Mouse (Mus musculus): ENCODE data around the gene Kcna7.
A peak's percentile ranks its signal among the peaks of the same experiment; 100 is the strongest.

The Kcna7 gene

GRCm38 (mm10) chr7:45419859-45420614 is 14.6 kb downstream of the Kcna7 start:
- no peak for DNase-seq (ENCODE audit: extremely low read depth, low read depth)

- no peak for DNase-seq (ENCODE audit: extremely low read depth, low read depth)
These were observed 15.1 kb downstream of the Kcna7 start, which contains the start of gene Lhb for GRCm38 (mm10) chr7:45420615-45420919. Gene Lhb, plus strand, starts transcription at chr7:45420820.

- DNase-seq (ENCODE audit: extremely low read depth, low read depth) = no peak
These were observed 15.7 kb downstream of the Kcna7 start for GRCm38 (mm10) chr7:45421194-45421593.

- no peak for DNase-seq (ENCODE audit: extremely low read depth, low read depth)
These were observed 21.1 kb downstream of the Kcna7 start for GRCm38 (mm10) chr7:45426556-45426955.

GRCm38 (mm10) chr7:45433835-45434202 is 28.4 kb downstream of the Kcna7 start:
- DNase-seq (ENCODE audit: extremely low read depth, low read depth) = no peak

- peak; percentile 99 for DNase-seq (ENCODE audit: extremely low read depth, low read depth)
These were observed 29.0 kb downstream of the Kcna7 start, which contains the start of gene Gys1 for GRCm38 (mm10) chr7:45434203-45435015. Gene Gys1, plus strand, starts transcription at chr7:45434844.

- DNase-seq (ENCODE audit: extremely low read depth, low read depth) = no peak
These were observed 29.6 kb downstream of the Kcna7 start for GRCm38 (mm10) chr7:45435038-45435437.

GRCm38 (mm10) chr7:45436444-45436843 is 31.0 kb downstream of the Kcna7 start:
- DNase-seq (ENCODE audit: extremely low read depth, low read depth) = no peak

- DNase-seq (ENCODE audit: extremely low read depth, low read depth) = no peak
These were observed 31.6 kb downstream of the Kcna7 start for GRCm38 (mm10) chr7:45437046-45437445.

GRCm38 (mm10) chr7:45437521-45438276 is 32.2 kb downstream of the Kcna7 start, which contains the start of gene Ruvbl2:
Gene Ruvbl2, minus strand, starts transcription at chr7:45438096.
- DNase-seq (ENCODE audit: extremely low read depth, low read depth) = no peak

GRCm38 (mm10) chr7:45443526-45444420 is 38.3 kb downstream of the Kcna7 start:
- no peak for DNase-seq (ENCODE audit: extremely low read depth, low read depth)

DNA sequence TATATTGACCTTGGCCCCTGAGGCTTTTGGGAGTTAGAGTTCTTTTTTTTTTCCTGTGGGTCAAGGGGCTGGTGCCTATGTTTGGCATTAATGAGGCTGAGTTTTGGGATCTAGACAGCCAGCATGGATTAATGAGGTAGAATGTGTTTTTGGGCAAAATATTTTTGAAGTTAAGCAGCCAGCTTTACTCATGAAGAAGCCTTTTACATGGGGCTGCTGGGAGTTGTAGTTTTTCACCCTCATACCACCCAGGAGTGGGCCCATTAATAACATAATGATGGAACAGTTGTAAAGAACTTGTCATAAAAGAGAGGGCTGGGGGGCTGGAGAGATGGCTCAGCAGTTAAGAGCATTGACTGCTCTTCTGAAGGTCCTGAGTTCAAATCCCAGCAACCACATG is 41.1 kb downstream of the Kcna7 start:
- no peak for DNase-seq (ENCODE audit: extremely low read depth, low read depth)

DNA sequence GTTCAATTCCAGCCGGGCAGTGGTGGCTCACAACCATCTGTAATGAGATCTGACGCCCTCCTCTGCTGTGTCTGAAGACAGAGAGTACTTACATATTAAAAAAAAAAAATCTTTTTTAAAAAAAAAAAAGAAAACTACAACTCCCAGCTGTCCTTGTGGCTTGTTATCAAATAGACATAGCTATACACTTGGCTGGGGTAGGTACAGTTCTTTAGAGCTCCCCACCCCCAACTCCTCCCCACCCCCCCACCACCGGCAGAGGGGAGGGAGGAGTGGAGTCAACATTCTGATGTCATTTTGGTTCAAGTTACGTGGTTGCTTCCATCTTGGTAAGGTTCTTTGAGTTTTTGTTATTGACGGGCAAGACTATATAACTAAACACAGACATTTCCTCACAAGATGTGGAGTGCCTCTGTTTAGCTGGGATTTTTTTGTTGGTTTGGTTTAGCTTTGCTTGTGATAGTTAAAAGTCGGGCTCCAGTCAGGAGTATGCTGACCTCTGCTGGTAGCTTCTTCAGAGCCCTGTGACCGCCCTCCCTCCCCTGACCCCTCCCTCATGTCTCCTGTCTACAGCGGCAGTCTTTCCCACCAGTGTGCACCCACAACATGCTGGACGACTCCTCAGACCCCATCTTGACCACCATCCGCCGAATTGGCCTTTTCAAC is 42.0 kb downstream of the Kcna7 start:
- DNase-seq (ENCODE audit: extremely low read depth, low read depth) = no peak

- DNase-seq (ENCODE audit: extremely low read depth, low read depth) = no peak
These were observed 44.5 kb downstream of the Kcna7 start for GRCm38 (mm10) chr7:45449974-45450373.

- peak; percentile 60 for DNase-seq (ENCODE audit: extremely low read depth, low read depth)
These were observed 46.0 kb downstream of the Kcna7 start for GRCm38 (mm10) chr7:45451344-45451982.

DNA sequence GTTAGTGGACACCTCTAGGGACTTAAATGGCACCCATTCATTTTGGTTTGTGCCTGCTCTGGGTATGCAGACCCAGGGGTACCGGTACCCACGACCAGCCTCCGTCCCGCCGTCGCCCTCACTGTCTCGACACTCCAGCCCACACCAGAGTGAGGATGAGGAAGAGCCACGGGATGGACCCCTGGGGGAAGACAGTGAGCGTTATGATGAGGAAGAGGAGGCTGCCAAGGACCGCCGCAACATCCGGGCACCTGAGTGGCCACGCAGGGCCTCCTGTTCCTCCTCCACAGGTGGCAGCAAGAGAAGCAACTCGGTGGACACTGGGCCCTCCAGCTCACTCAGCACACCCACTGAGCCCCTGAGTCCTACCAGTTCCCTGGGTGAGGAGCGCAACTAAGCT is 49.5 kb downstream of the Kcna7 start:
- no peak for DNase-seq (ENCODE audit: extremely low read depth, low read depth)

GRCm38 (mm10) chr7:45455932-45456696 is 50.7 kb downstream of the Kcna7 start:
- DNase-seq (ENCODE audit: extremely low read depth, low read depth) = no peak

DNA sequence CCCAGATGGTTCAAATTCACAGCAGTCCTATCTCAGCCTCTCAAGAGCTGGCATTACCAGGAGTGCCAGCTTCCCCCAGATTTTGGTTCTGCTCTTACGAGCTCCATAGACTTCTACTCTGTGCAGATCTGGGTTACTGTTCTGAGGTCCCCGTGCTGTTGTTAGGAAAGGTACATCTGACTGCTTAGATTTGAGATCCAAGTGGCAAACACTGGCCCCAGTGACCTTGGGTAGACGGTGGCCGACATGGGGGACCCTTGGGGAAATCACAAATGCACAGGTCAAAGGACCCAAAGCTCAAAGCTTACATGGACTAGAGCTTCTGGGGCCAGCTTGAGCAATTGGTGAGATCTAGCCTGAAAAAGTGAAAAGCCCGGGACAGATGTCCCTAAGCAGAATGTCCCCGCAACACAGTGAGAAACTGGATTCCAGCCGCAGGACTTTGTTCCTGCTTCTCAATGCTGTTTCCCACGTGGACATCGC is 51.3 kb downstream of the Kcna7 start:
- DNase-seq (ENCODE audit: extremely low read depth, low read depth) = no peak
